Mouse (Mus musculus) brain, adult 2 months (tissue): ENCODE results near the gene Zdhhc24.
A peak's percentile ranks its signal among the peaks of the same experiment; 100 is the strongest.

Experiments used
- DNase-seq: peaks from one replicate; pipeline ENCODE4 v3.0.0; 2011; ENCODE audit warnings: low read depth, low spot score

The Zdhhc24 gene

GRCm38 (mm10) chr19:4877785-4878184, 683 bp upstream of the Zdhhc24 start, which contains the start of gene Actn3:
Gene Actn3, minus strand, starts transcription at chr19:4877909.
- no peak for DNase-seq

DNA sequence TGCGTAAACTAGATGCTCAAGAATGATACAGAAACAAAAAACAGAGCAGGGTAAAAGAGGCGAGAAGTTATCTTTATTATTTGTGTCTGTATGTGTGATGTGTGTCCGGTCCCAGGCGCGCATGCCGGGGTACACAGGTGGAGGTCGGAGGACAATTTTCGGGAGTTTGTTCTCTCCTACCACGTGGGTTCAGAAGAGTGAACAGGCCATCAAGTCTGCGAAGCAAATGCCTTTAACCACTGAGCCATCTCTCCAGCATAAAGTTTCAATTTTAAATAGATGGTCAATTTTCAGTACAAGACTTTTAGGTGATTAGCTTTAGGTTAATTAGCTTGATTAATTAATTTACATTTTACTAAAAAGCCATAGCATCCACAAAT, 846 bp downstream of the Zdhhc24 start:
- no peak for DNase-seq

DNA sequence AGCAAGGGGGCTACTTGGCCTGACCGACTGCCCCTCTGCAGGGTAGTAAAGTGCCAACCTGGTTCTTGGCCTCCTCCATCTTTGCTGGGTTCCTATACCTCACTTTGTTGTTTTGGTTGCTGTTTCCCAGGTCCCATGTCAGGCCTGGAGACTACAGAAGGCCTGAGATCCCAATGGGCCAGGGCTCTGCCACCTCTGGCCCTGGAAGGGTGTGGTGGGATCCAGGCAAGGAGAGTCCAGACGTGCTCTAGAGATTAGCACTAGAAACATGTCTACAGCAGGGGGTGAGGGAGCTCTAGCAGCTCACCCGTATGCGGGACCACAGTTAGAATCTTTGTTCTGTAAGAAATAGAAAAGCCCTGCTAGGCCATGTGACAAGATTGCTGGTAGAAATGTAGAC, 5.5 kb downstream of the Zdhhc24 start:
- no peak for DNase-seq

DNA sequence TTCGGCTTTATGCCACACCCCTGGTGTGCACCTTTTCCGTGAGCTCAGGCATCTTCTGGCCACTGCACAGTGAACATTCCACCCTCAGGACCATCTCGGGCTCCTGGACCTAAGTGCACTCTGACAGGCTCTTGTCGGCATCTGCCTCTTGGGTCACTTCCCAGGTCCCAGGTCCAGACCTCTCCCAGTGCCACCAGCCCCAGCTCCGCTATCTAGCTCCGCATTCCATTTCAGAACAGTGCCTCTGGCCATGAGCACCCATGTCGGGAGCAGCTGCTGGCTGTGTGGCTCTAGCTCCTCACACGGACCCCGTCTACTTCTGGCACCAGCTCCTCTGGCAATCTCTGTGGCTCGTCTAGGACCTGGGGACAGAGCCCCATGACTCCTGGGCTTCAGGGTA, 11.3 kb downstream of the Zdhhc24 start:
- DNase-seq, result no peak

DNA sequence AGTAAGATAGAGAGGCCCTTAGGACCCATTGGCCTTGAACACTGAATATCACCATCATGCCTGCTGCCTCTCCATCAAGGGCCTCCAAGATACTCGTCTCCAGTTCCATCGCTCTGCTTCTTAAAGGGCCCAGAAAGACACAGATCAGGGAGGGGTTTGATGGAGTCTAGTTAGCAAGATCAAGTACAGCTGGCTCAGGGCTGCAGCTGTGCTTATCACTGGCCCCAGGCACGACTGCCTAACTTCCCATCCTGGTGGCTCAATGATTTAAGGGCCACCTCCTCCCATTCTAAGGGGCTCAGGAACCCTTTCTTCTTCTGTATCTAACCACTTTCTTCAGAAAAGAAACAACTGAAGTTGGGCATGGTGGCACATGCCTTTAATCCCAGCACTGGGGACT, 13.3 kb downstream of the Zdhhc24 start:
- no peak for DNase-seq

- no peak for DNase-seq
Observed at GRCm38 (mm10) chr19:4896780-4897520, 18.5 kb downstream of the Zdhhc24 start.

- no peak for DNase-seq
Observed at GRCm38 (mm10) chr19:4898972-4899371, 20.5 kb downstream of the Zdhhc24 start.

DNA sequence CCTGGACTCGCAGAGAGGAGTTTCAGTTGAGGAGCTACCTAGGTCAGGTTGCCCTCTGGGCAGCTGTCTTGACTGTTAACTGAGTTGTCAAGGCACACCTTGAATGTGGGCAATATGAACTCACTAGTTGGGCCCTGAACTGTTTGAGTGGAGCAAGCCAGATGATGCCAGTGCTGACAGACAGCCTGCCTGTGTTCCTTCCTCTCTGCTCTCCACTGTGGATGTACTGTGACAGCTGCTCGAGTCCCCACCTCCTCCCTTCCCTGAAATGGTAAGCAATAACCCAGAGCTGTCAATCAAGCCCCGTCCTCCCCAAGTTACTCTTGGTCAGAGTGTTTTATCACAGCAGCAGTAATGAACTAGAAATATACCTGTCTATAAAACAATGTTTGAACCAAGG, 21.4 kb downstream of the Zdhhc24 start:
- DNase-seq, result no peak

GRCm38 (mm10) chr19:4905979-4906794, 27.7 kb downstream of the Zdhhc24 start, which contains the start of gene Bbs1:
Gene Bbs1, minus strand, starts transcription at chr19:4906628.
- peak; percentile 92 for DNase-seq

GRCm38 (mm10) chr19:4908107-4908506, 29.6 kb downstream of the Zdhhc24 start:
- peak; percentile 33 for DNase-seq

DNA sequence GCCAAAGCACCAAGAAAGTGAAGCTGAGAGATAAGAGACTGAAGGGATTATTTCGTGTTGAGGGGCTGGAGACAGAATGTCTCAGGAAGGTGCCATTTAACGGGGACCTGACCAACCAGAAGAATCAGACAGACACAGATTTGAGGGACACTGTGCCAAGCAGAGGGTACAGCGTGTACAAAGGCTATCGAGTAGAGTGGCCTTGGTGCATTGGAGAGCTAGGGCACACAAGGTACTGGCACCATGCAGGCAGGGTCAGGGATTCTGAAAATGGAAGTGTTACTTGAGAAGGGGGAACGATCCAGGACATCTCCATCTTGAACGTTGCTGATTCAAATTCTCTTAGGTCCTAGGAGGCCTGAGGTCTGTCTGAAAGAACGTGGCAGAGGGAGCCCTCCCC, 30.9 kb downstream of the Zdhhc24 start:
- no peak for DNase-seq

GRCm38 (mm10) chr19:4915924-4916603, 37.6 kb downstream of the Zdhhc24 start:
- no peak for DNase-seq

DNA sequence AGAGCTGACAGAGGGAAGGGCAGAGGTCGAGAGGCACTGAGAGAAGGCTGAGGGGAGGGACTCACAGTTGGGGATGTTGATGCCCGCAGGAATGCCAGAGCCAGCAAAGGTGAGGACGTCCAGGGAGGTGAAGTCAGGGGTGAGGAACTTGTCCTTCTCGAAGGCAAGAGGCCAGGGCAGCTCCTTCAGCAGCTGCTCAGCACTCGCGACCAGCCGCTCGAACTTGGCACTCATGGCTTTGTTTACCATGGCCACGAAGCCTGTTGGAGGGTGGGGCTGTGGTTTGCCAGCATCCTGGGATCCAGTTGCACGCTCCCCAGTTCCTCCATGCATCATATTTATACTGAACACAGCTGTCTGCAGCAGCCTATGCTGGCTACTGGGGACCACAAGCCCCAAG, 38.4 kb downstream of the Zdhhc24 start:
- no peak for DNase-seq

DNA sequence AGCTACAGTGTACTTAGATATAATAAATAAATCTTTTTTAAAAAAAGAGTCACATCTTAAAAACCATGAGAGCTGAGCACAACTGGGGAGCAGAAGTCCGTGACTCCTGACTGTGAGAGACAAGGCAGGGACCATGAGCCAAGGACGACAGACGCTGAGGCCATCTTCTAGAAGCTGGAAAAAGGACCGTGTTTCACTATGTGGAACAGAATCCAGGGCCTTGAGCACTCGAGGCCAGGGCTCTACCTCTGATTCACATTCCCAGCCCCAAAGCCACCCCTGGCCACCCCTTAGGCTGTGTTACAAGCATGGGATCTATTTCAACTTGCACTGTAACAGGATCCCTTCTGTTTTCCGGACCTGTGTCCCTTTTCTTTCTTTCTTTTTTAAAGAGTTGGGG, 41.2 kb downstream of the Zdhhc24 start:
- DNase-seq, result no peak

GRCm38 (mm10) chr19:4925121-4925860, 46.8 kb downstream of the Zdhhc24 start:
- DNase-seq, result no peak

DNA sequence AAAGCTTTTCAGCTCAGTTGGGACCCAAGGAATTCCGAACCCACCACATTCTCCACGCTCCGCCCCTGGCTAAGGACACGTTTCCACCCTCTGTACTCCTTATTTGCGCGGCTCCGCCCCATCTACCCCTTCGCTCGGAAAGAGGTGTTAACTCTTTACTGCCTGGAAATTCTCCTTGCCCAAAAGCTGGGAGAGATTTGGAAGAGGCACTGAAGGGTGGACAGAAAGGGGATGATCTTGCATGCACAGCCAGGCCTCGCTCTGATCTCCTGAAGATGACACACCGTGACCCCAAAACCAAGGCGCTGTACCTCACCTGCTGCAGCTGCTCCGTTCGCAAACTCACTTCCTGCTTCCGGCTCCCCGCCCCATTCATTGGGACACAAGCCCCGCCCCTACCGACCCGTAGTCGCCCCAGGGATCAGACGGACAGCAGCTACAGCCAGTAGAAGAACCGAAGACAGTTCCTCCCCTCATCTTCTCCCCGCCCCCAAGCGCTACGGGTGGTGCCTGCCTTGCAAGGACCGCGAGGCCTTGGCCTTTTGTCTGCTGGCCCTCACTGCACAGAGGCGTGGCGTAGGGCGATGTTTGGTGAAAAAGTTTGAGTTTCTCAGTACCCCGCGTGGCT, 49.5 kb downstream of the Zdhhc24 start, which contains the start of gene Dpp3:
Gene Dpp3 (minus strand): TSS at position 384 of the 628 bp plus-strand sequence.
- peak; percentile 98 for DNase-seq

DNA sequence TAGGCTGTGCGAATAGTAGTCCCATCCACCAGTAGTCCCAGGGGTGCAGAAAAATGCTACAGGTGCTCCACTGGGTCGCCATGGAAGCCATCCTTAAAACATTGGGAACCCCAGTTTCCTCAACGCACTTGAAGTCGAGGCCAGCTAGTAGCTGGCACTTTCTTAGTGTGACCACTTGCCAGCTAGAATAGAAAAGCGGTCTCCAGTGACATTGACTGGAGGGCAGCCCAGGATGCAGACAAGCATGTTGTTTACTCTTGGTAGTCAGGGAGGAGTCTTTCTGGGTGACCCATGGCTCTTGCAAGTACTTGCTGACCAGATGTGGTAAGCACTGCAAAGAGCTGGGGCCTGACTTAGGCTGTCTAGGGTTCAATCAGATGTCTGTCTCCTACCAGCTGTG, 50.3 kb downstream of the Zdhhc24 start:
- no peak for DNase-seq
